Mouse (Mus musculus) gastrocnemius, postnatal 10 days (tissue): ENCODE measurements around the gene Ext2. TPM values are rescaled to one million over a fixed set of nuclear protein-coding genes. Genes with fewer than 3 reads are reported as not detected.

Experiments used
- DNase-seq: peaks from one replicate; pipeline ENCODE4 v3.0.0; 2021; ENCODE audit warnings: mixed read lengths
- total RNA-seq, 2 experiments: library from RNA; stranded (reverse); gene quantifications; 2 replicates each; pipeline ENCODE4 v1.2.3; 2021

Gene Ext2
- total RNA-seq, 2 experiments from 2014 or later, result 41.0 to 52.8 TPM

DNA sequence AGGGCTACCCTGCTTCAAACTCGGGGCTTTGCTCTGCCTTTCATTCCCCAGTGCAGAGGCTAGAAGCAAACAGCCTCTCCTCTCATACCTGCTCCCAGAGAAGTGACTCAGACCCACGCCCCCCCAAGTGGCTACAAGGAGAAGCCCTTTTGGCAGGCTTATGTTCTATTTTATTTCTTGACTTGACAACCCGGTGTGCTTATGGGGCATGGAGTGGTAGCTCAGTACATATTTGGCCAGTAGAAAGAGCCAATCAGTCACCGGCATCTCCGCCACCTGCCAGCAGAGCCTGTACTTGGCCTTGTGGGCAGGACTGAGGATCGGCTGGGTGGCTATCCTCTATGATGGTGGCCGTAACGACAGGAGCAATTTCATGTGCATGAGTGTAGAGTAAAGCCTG is 85.2 kb downstream of the Ext2 start:
- no peak for DNase-seq

- DNase-seq, result no peak
These were observed 89.7 kb downstream of the Ext2 start for GRCm38 (mm10) chr2:93732658-93733057.

- no peak for DNase-seq
These were observed 92.8 kb downstream of the Ext2 start for GRCm38 (mm10) chr2:93729585-93729984.

- DNase-seq, result no peak
These were observed 99.1 kb downstream of the Ext2 start for GRCm38 (mm10) chr2:93723138-93723744.

DNA sequence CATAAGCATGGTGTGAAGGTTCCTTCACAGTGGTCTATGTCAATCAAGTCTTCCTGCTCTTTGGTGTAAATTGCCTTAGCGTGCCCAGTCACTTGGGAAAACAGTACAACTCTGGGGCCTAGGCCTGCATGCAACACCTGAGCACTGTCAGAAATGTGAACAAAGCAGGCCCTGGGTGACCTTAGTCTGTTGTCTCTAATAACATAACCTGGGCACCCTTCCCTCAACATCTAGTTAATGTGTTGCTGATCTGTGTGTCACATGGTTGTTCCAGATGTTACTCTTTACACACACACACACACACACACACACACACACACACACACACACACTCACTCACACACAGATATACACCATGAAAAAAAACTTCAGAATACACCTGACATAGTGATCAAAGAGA is 101.4 kb downstream of the Ext2 start:
- no peak for DNase-seq

- no peak for DNase-seq
These were observed 102.3 kb downstream of the Ext2 start for GRCm38 (mm10) chr2:93719792-93720675.

DNA sequence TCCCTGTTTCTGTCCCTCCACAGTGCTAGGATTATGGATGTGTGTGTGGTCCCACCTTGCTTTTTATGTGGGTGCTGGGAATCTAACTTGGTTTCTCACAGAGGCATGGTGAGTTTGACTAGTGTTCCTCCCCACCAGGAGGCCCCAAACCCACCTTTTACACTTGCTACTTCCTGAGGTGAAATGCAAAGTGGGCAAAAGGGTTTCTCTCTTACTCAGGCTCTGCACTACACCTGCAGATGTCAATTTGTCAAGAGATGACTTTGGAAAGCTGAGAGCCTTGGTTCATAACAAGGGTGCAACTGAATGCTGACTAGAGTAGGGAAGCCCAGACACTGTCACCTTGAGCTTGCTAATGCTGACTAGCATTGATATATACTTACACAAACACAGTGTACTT is 109.1 kb downstream of the Ext2 start:
- DNase-seq, result no peak

DNA sequence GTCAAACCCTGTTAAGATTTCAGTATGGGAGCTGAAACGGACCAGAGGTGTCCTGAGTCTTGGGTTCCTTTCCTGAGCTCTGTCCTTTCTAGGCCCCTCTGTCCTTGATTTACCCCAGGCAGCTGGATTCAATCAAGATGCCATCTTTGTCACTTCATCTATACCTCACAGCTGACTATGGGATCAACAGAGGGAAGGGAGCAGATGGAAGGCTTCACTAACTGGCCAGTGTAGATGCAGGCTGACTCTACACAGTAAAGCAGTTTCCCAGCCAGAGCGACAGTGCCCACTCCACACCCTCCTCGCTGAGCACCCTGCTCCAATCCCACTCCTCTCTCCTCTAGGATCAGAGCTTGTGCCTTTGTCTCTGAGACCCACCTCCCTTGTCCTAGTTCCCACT is 110.9 kb downstream of the Ext2 start:
- no peak for DNase-seq

DNA sequence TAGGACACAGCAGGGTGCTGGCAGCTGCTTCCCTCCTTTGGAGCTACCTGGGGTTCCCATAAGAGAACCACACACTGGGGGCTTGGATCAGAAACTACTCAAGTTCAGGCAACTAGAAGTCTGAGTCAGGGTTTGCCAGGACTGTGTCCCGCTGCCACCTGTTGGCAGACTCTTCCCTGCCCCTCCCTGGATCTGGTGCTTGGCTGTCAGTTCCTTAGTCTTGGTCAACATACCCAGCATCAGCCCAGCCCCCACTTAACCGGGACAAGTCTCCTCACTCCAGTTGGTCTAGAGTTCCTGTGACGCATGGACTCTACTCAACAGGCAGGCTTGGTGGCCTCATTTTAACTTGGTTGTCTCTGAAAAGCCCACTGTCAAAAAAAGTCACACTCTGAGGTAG is 112.7 kb downstream of the Ext2 start:
- DNase-seq, result no peak

GRCm38 (mm10) chr2:93709241-93709640 is 113.1 kb downstream of the Ext2 start:
- DNase-seq, result no peak

GRCm38 (mm10) chr2:93706825-93707224 is 115.5 kb downstream of the Ext2 start:
- no peak for DNase-seq

GRCm38 (mm10) chr2:93706407-93706806 is 116.0 kb downstream of the Ext2 start:
- no peak for DNase-seq

DNA sequence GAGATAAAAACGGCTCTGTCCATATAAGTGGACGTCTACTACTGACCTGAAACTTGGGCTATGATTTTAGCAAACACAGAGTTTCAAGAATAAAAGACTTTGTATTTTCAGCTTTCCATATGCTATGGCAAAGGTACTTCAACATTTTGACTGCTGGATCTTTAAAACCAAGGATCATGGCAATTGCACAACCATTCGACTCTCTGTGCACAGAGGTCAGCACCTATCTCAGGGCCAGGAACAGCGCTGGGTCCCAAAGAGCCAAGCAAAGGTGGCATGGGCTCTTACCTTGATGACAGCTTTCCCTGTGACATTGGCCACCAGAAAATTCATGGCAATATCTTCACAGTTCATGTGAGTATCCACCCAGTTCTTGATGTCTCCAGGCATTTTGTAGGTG is 118.2 kb downstream of the Ext2 start:
- DNase-seq, result no peak

- no peak for DNase-seq
These were observed 119.1 kb downstream of the Ext2 start for GRCm38 (mm10) chr2:93702936-93703926.

- no peak for DNase-seq
These were observed 123.0 kb downstream of the Ext2 start for GRCm38 (mm10) chr2:93699346-93699745.

- no peak for DNase-seq
These were observed 126.2 kb downstream of the Ext2 start for GRCm38 (mm10) chr2:93696181-93696641.

GRCm38 (mm10) chr2:93693101-93693500 is 129.3 kb downstream of the Ext2 start:
- DNase-seq, result no peak

GRCm38 (mm10) chr2:93690064-93690930 is 132.1 kb downstream of the Ext2 start:
- DNase-seq, result no peak

DNA sequence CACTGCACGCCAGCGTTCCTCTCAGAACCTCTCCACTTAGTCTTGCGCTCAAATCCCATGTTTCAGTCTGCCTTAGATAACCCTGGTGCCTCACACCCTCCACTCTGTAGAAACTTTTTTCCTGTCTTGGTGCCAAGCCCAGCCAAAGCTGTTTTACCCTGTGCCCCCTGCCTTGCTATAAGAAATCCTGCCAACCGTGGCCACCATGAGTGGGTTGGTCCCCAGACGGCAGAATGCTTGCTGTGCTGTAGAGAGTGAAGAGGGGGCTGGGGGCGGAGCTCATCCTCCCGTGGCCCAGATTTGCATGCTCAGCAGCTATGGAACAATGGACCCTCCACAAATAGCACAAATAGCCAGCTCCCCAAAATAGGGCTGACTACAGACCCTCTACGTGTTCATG is 138.7 kb downstream of the Ext2 start:
- DNase-seq, result no peak

DNA sequence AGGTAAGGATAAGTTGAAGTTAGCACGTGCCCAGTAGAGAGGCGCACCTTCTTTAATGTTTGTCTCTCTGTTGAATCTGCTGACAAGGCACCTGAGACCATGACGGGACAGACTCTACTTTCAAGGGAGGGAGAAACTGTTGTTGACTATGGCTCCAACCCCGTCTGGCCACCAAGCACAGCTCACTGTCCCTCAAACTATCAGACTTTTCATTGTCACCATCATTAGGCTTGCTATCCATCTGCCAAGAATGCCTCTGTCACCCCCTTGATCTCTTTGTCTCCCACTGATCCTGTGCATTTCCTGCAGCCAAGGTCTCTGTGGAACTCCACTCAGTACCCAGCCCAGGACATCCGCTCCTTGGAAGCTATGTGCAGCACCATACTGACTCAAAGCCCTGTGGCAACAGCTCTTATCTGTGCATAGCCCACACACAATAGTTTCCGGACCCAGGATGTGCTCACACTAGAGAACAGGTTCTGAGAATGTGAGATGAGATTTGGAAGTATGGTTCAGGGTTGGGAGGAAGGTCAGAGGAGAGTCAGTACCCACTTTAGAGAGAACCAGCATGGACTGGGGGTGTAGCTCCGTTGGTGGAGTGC is 139.7 kb downstream of the Ext2 start:
- no peak for DNase-seq

GRCm38 (mm10) chr2:93681321-93681720 is 141.0 kb downstream of the Ext2 start:
- DNase-seq, result no peak
